Mouse (Mus musculus) spleen, postnatal 4 days (tissue): ENCODE measurements around the gene Vps45.
"Not testable (repeated sequence)": the region's sequence is repeated elsewhere in the genome, so short reads cannot be mapped to it uniquely, and the experiment has no call there.

Experiments used
- DNase-seq, 2 experiments: peaks; one replicate each; pipeline ENCODE4 v3.0.0; 2022; ENCODE audit warnings: low spot score in 2 of 2

The Vps45 gene

DNA sequence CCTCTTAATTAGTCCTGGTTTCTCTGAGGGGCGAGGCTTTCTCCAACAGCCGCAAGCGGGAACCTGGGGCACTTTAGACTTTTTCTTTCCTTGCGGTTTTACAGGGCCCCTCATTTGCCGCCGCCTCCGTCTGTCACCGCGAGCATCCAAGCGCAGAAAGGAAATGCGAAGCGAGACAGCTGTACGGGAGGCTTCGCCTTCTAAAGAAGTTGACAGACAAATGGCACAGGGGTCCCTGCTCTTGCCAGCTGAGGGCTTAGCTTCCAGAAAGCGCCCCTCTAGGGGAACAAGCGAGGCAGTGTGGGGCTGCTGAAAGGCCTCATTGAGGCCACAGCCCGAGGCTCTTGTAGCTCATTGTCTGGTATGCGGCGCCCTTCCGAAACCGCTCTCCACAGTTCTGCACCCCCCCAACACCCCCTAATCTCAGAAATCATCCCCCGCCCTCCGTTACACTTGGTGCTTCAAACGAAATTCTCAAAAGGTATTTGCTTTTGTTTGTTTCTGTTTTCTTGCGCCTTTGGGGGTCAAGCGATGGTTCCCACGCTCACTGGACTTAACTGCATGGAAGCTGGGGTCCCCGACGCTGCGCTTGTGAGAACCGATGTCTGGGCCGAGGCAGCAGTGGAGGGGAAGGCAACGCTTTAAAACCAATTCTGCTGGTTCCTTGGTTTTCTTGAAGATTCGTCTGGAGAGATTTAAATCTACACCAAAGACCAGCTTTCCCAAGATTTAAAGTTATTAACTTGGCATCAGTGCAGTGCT lies 85.2 kb downstream of the Vps45 start:
- peak; percentile 58 to 75 for DNase-seq

DNA sequence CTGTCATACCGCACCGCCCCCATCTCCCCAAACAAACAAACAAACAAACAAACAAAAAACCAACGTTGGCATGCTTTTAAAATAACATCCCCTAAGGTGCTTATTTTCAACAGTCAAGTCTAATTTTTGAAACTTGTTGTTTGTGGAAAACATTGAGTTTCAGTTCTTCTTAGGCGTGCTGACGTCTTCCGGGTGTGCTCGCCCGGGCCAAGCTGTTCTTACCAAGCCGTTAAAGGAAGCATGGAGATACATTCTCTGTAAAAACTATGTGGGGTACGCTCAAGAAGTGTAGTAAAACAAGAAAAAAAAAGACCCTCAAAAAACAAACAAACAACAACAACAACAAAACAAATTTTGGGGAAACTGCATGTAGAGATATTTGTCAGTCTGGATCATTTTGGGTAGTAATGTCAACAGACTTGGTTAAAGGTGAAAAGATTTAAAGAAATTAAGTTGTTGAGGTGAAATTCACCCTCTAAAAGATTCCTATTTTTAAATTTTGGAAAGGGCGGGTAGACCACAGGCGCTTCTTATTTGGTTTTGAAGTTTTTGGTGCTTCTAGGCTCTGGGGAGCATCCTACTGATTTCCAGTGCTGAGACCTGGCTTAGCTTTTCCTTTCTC lies 85.9 kb downstream of the Vps45 start:
- DNase-seq, result no peak

DNA sequence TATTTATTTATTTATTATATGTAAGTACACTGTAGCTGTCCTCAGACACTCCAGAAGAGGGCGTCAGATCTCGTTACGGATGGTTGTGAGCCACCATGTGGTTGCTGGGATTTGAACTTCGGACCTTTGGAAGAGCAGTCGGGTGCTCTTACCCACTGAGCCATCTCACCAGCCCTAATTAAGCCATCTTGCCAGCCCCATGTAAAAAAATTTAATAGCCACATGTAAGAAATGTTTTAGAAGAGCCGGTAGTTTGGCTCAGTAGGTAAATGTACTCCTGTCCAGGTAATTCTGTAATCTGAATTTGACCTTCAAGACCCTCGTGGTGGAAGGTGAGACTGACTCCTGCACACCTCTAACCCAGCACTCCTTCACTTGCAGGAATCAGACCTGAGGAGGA lies 87.6 kb downstream of the Vps45 start:
- not testable (repeated sequence) for DNase-seq

DNA sequence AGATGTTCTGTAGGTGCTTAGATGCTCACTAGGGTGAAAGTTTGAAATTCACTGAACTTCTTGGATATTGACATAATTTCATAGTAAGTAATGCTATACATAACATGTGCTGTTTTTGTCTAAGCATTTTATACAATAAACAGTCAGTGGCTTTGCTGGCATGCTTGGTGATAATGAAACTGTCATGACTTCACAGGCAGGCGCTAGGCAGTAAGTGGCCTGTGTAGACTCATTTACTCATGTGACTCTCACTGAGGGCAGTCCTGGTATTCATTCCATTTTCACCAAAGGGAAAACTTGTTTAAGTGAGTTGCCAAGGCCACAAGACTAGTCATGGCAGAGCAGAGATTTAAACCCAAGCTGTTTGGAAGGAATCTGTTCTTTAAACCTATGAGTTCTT lies 89.0 kb downstream of the Vps45 start:
- no peak for DNase-seq

DNA sequence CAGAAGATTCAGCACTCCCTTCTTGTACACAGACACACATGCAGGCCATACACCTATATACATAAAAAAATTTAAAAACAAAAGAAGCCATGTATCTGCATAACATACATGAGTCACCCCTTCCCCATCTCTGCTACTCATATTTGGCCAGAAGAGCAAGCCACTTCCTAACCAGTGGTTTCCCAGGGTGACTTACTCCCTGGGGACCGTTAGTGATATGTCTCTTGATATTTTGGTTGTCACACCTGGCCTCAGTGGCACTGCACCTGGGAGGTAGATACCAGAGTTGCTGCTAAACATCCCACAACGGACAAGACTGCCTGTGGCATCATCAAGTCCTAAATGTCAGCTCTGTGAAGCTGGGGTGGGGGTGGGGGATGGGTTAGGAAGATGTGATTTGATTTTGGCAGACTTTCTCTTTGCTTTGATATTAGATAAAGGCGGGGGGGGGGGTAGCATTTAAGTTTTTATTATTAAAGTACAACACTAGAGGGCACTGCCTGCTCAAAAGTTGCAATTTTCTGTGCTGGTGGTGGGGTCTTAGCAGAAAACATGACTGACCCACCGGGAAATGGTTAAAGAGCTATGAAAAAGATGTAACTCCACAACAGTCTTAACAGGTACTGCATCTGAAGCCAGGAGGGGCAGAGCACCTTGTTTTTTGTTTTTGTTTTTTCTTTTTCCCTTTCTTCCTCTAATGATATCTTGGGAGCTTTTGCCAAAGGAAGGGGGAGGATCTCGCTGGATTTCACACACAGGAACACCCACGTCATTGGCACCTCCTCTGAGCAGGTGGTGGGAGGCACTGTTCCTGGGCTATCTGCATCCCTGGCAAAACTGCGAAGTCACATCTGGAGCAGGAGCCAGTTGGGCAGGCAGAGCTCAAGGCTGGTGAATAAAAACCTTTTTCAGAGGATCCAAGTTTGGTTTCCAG lies 92.5 kb downstream of the Vps45 start:
- DNase-seq, result no peak

DNA sequence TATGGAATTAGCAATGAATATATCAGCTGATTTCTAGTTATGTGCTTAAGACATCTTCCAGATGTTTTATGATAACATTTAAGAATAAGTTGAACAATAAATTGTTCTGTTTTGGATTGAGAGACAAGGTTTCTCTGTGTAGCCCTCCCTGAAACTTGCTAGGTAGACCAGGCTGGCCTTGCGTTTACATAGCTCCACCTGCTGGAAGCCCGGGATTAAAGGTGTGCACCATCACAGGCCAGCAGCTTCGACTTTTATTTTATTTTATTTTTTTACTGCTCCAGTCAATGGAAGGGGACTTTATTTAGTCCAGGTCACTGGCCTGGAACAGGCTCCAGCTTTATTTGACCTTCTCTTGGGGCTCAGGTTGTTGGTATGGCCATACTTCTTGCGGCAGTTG lies 94.6 kb downstream of the Vps45 start:
- peak in 1 of 2 experiments; percentile 35 for DNase-seq

DNA sequence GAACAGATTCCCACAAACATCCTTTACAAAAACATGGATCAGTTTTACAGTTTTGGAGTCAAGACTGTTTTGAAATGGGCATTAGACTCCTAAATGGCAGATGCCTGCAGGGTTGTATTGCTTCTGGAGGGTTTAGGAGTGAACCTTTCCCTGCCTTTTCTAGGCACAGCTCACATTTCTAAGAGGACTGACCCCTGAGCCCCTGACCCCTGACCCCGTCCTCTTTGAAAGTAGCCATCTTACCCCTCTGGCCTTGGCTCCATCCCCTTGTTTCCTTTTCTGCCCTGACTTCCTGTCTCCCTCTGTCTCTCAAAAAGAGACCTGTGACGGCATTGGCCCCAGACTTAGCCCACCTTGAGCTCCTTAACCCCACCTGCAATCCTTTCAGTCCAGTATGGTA lies 95.0 kb downstream of the Vps45 start:
- no peak for DNase-seq

DNA sequence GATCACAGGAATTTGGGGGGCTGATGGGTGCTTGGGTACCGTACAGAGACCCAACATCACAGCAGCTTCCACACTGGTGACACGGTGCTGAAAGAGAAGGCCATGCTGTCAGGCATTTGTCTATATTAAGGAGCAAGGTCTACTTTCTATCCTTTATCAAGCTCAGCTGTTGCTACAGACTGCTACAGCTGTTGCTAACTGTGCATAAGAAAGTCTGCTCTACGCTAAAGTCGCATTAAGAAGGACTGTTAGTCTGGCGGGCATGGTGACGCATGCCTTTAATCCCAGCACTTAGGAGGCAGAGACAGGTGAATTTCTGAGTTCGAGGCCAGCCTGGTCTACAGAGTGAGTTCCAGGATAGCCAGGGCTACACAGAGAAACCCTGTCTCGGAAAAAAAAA lies 96.1 kb downstream of the Vps45 start:
- not testable (repeated sequence) for DNase-seq

DNA sequence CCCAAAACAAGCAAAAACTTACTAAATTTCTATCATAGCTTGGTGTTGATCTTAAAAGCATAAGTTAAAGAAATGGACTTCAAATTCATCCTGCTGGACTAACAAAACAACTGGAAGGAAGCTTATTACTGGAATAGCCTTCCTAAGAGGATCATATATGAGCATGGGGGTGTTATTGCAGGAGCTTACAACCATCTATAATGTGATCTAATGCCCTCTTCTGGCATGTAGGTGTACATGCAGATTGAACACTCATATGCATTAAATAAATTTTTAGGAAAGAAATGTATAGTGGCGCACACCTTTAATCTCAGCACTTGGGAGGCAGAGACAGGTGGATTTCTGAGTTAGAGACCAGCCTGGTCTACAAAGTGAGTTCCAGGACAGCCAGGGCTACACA lies 98.5 kb downstream of the Vps45 start:
- DNase-seq, result no peak

DNA sequence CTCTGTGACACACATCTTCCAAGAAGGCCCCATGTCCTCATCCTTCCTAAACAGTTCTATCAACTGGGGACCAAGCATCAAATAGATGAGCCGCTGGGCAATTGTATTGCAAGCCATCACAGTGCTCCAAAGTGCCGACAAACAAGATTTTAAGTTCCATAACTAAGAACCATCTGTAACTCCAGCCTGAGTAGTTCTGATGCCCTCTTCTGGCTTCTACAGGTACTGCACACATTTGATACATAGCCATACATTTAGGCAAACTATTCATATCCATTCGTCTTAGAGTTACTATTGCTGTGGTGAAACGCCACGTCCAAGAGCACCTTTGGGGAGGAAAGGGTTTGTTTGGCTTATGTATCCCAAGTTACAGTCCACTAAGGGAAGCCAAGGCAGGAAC lies 99.2 kb downstream of the Vps45 start:
- peak in 1 of 2 experiments; percentile 65 for DNase-seq

DNA sequence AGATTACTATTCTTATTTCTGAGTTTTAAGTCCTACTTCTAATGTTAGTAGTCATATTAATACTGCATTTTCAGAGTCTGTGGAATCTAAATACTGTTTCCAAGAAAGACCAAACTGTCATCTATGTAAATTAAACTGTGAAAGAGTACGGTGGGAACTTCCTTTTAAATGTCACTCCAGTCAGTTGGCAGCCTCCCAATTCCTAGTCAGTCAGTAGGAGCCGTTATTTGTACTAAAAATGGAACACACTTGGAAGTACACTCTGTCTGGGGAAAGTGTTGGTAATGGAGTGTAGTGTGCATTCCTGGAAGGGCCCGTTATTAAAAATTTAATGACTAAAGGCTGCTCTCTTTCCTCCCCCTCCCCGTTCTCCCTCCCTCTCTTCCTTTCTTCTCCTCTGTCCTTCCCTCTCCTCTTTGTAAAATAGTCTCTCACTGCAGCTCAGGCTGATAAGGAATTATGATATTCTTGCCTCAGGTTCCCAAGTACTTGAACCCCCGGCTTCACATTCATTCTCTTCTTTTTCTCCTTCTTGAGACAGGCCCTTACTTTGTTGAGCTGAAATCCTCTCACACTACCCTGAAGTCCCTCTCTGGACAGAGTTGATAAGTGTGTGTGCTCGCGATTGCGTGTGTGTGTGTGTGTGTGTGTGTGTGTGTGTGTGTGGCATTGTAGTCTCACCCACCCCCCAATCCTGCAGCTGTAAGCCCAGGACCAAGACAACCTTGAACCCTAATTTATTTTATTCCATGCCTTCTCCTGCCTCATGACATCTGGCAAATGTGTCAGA lies 100.7 kb downstream of the Vps45 start:
- no peak for DNase-seq

DNA sequence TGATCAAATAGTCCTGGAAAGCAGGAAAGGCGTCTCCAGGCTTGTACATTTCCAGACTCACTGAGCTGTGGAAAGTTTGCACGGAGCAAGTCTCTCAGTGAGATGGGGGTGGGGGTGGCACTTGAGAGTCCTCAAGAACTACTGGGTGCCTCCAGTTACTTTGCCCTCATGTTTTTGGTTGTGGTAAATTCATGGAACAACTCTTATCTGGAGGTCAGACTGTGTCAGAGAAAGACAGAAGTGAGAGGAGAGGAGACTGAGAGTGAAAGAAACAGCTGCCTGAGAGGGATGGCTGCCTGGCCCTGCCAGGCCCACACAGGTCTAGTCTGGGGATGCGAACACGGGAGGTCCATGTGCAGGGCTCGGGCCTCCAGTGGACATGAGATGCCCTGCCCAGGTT lies 102.9 kb downstream of the Vps45 start:
- no peak for DNase-seq

DNA sequence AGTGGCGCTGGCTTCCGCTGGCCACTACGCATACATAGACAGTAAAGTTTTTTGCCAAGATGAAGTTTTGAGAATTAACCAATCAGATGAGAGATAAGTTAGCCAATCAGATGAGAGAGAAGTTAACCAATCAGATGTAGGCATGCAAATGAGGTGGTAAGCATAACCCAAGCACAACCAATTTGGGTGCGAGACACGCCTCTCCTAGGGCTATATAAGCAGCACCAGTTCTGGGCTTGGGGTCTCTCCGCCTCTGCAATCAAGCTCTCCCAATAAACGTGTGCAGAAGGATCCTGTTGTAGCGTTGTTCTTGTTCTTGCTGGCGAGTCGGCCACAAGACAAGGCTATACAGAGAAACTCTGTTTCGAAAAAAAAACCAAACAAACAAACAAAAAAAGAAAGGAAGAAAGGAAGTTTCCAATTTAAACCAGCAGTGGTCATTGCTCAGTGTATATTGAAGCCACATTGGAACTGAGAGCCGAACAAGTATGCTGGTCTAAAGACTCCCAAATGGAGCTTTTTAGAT lies 103.6 kb downstream of the Vps45 start:
- not testable (repeated sequence) for DNase-seq

DNA sequence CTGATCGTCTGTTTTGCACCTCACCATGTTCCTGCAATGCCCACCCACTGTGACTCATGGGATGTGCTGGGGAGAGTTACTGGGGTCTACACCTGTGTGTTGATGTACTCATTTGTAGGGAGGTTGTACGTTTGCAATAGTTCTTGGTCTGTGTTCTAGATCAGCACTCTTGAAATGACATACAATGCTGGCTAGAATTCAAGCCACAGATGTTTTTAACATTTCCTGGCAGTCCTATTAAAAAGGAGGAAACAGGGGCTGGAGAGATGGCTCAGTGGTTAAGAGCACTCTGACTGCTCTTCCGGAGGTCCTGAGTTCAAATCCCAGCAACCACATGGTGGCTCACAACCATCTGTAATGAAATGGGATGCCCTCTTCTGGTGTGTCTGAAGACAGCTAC lies 104.7 kb downstream of the Vps45 start:
- no peak for DNase-seq

DNA sequence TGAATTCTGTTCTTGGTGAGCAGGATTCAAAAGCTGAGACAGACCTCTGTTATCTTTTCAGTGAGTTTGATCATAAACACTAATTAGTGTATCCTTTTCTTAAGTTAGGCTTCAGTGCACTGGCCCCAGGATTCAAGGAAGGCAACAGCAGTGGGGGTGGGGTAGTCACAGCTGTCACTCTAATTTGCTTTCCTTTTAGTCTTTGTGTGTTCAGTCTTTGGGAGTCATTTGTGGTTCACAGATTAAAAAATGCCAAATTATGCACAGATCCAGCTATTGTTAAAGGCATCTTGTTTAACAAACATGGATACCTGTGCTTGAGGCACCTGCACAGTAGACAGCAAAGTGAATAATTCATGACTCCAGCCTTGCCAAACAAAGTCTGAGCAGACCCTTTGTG lies 105.2 kb downstream of the Vps45 start:
- no peak for DNase-seq

DNA sequence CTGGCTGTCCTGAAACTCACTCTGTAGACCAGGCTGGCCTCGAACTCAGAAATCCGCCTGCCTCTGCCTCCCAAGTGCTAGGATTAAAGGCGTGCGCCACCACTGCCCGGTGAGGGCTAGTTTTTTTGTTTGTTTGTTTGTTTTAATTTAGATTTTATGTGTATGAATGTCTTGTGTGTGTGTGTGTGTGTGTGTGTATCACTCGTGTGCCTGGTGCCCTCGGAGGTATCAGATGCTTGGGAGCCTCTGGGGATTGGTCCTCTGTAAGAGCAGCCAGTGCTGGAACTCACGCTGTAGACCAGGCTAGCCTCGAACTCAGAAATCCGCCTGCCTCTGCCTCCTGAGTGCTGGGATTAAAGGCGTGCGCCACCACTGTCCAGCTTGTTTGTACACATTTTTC lies 106.7 kb downstream of the Vps45 start:
- DNase-seq, result not testable (repeated sequence)

DNA sequence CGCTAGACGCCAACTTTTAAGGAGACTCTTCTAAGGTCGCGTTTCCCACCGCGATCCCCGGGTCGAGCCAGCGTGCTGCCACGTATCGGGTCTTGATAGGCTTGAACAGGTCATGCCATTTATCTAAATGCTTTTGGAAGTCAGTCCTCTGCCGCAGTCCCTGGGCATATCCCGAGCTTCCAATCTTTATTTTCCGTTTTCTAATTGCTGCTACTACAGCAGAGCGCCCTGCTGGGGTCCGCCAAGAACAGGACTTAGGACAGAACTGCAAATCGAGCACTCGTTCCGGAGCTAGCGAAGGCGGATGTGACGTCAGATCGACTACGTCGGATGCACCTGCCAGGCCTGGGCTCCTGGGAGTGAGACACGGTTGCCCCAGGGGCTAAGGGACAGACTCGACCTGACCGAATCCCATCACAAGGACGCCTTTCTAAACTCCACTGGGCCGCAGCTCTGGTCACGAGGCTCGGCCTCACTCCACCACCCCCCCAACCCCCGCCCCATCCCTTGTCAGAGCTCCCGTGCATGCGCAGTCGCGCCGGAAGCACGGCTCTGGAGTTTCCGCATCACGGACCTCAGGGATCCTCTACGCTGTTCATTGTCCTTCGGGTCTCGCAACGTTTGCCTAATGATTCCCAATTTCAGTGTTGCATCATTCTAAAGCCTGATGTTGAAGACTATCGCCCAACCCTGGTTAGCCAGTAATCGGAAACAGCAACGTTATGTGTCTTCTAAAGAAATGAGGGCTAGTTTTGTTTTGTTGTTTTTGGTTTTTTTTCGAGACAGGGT lies 107.3 kb downstream of the Vps45 start:
- peak; percentile 84 to 93 for DNase-seq
